Mouse (Mus musculus): Measurements from ENCODE around the gene 4930579F01Rik. TPM values are rescaled to one million over a fixed set of nuclear protein-coding genes. Genes with fewer than 3 reads are reported as not detected.

4930579F01Rik gene
- not detected in 2 replicates for total RNA-seq (2017)

DNA sequence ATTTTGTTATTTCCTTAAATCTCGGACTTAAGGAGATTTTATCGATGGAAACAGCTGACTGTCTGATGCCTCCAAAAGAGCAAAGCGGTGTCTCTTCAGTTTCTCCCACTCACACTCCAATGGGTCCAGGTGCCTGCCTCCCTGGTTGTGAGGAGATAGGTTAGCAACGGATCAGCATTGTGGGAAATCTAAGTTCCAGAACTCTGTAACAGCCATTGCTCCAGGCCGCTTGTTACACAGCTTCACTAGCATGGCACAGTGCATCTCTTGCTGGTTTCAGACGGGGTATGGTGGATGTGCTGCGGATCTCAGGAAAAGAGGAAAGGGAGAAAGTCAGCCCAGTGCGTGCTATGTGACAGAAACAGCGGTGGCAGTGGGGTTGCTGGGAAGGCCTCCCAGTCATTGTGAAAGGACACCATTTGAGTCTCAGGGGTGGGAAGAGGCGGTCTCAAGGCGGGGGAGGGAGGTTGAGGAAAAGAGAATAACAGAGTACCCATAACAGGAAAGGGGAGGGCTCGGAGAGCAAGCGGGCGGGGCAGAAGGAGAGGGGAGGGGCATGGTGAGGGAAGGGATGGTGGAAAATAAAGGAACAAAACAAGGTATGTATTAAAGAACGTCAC lies at the start of gene 4930579F01Rik:
Gene 4930579F01Rik, minus strand, starts transcription at position 143 of the 620 bp plus-strand sequence.
- no peak for ATAC-seq (replicated peaks; ENCODE audit: low read depth, poor library complexity, severe bottlenecking)

GRCm38 (mm10) chr3:138242933-138243332 lies 49.3 kb upstream of the 4930579F01Rik start:
- no peak for ATAC-seq (replicated peaks; ENCODE audit: low read depth, poor library complexity, severe bottlenecking)

- ATAC-seq (replicated peaks; ENCODE audit: low read depth, poor library complexity, severe bottlenecking), result no peak
These were observed 48.5 kb upstream of the 4930579F01Rik start for GRCm38 (mm10) chr3:138242021-138242726.

DNA sequence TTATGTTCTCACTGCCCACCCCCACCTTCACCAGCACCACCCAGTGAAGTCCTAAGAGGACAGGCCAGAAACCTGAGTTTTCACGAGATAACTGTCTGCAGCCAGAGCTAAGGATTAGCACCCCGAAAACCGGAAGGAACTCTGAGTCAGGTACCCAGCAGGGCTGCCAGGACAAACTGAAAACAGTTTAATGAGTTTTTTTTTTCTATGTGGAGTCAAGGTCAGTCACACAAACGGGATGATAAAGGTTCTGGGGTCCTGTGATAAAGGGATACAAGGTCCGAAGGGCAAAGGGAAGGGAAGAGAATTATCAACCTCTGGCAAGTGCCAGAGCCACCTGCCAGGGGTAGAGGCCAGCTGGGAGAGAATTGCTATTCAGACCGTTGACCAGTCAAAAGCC lies 47.7 kb upstream of the 4930579F01Rik start:
- 0 out of 2 replicates have a peak, but pooled peaks have one; percentile 7 for ATAC-seq (replicated peaks; ENCODE audit: low read depth, poor library complexity, severe bottlenecking)

DNA sequence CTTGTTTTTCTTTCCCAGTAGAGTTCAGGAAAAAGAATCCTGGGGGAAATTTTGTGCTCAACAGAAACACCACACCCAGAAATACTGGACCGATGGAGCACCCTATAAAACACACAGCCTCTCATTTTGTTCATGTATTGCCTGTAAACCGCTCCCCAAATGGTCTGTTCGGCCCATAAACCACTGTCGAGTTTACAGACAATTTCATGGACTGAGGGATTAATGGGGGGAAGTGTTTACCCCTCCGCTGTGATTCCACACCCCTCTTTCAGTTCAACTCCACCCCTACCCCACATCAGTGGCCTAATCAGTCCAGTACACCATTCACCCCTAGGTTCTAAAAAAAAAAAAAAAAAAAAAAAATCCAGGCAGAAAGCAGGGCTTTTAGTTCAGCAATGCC lies 47.3 kb upstream of the 4930579F01Rik start:
- ATAC-seq (replicated peaks; ENCODE audit: low read depth, poor library complexity, severe bottlenecking), result 0 out of 2 replicates have a peak, but pooled peaks have one; percentile 16

- ATAC-seq (replicated peaks; ENCODE audit: low read depth, poor library complexity, severe bottlenecking), result no peak; the same call in 1 of the 2 replicates
These were observed 46.8 kb upstream of the 4930579F01Rik start for GRCm38 (mm10) chr3:138240411-138240810.

GRCm38 (mm10) chr3:138239461-138239860 lies 45.8 kb upstream of the 4930579F01Rik start:
- no peak for ATAC-seq (replicated peaks; ENCODE audit: low read depth, poor library complexity, severe bottlenecking)

GRCm38 (mm10) chr3:138238046-138238445 lies 44.4 kb upstream of the 4930579F01Rik start:
- ATAC-seq (replicated peaks; ENCODE audit: low read depth, poor library complexity, severe bottlenecking), result no peak

- no peak for ATAC-seq (replicated peaks; ENCODE audit: low read depth, poor library complexity, severe bottlenecking)
These were observed 43.0 kb upstream of the 4930579F01Rik start for GRCm38 (mm10) chr3:138236546-138237163.

DNA sequence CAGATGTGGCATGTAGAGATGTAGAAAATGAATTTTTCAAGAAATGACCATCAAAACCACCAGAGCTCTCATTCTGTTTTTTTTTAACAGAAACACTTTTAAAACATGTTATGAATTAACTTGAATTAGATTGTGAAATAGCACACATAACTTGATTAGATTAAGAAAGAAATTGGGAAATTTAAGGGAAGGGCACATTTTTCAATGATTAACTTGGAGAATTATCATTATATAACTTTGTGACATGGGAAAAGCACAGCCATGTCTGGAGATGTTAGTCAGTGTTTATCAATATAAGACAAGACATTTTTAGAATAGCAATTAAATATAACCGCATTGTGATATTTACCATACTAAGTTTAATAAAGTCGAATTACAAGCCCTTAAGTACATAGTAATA lies 37.9 kb upstream of the 4930579F01Rik start:
- ATAC-seq (replicated peaks; ENCODE audit: low read depth, poor library complexity, severe bottlenecking), result no peak

GRCm38 (mm10) chr3:138230266-138230665 lies 36.6 kb upstream of the 4930579F01Rik start:
- ATAC-seq (replicated peaks; ENCODE audit: low read depth, poor library complexity, severe bottlenecking), result no peak

- ATAC-seq (replicated peaks; ENCODE audit: low read depth, poor library complexity, severe bottlenecking), result no peak
These were observed 35.8 kb upstream of the 4930579F01Rik start for GRCm38 (mm10) chr3:138229448-138229847.

DNA sequence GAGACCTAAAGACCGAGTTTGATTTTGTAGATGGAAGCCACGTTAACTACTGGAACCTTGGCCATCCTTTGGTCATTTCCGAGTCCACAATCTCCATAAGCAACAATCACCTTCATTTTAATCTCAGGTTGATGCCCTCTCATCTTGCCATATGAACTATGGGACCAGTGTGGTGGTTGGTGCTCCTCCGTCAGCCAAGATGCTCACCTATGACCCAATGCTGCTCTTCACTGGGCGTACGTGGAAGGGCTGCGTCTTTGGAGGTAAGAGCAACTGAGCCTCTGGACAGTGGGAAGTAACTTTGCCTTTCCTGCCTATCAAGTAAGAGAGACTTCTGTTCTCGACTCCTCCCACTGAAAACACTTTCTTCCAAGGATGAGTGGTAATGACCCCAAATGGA lies 34.2 kb upstream of the 4930579F01Rik start:
- ATAC-seq (replicated peaks; ENCODE audit: low read depth, poor library complexity, severe bottlenecking), result no peak

- no peak for ATAC-seq (replicated peaks; ENCODE audit: low read depth, poor library complexity, severe bottlenecking)
These were observed 33.5 kb upstream of the 4930579F01Rik start for GRCm38 (mm10) chr3:138227082-138227481.

- ATAC-seq (replicated peaks; ENCODE audit: low read depth, poor library complexity, severe bottlenecking), result no peak
These were observed 32.9 kb upstream of the 4930579F01Rik start for GRCm38 (mm10) chr3:138226476-138226875.

DNA sequence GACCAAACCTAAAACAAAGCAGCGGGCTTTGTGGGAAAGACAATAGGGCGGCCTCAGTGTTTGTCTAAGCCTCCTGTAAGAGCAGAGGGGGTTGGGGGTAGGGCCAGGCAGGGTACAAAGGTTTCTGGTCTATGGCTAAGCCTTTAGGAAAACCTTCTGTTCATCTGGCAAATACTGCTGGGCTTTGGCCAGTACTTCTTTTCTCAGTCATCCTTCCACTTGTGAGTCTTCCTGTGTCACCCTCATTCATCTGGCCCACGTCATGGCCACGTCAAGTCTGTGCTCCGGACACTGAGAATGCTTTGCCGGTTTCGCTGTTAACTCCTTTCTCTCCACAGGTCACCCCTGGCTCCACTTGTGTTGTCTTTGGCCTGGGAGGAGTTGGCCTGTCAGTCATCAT lies 32.2 kb upstream of the 4930579F01Rik start:
- ATAC-seq (replicated peaks; ENCODE audit: low read depth, poor library complexity, severe bottlenecking), result no peak

- ATAC-seq (replicated peaks; ENCODE audit: low read depth, poor library complexity, severe bottlenecking), result no peak
These were observed 31.7 kb upstream of the 4930579F01Rik start for GRCm38 (mm10) chr3:138225331-138225730.

GRCm38 (mm10) chr3:138224363-138224954 lies 30.8 kb upstream of the 4930579F01Rik start:
- ATAC-seq (replicated peaks; ENCODE audit: low read depth, poor library complexity, severe bottlenecking), result no peak

DNA sequence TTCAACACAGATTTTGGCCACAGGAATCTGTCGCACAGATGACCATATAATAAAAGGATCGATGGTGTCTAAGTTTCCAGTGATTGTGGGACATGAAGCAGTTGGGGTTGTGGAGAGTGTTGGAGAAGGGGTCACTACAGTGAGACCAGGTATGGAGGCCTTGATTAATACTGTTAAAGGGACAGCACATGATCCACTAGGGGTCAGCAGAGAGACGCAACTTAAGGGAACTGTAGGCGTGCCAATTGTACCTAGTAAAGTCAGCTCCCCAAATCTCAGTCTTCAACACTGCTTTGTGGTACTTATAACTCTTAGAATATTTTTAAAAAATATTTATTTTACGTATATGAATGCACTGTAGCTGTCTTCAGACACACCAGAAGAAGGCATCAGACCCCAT lies 29.3 kb upstream of the 4930579F01Rik start:
- peak; percentile 96 for ATAC-seq (replicated peaks; ENCODE audit: low read depth, poor library complexity, severe bottlenecking)

- no peak for ATAC-seq (replicated peaks; ENCODE audit: low read depth, poor library complexity, severe bottlenecking)
These were observed 28.9 kb upstream of the 4930579F01Rik start for GRCm38 (mm10) chr3:138222511-138222910.

DNA sequence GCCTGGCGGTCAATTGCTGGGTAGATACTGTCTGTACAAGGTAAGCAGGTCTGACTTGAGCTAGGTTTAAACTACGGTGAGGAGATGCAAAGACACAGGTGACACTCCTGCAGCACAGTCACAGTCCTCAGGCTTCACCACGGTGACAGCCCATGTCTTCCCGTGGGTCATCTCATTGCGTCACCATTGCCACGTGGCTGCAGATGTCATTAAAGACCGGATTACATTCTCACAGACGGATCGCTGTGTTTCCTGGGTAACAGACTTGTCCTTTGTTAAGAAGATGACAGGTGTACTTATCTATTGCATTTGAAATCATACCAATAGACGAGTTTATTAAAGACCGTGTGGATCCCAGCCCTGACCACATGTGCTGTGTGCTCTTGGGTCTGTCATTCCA lies 27.5 kb upstream of the 4930579F01Rik start:
- ATAC-seq (replicated peaks; ENCODE audit: low read depth, poor library complexity, severe bottlenecking), result no peak
